8 mouse cellular contexts compared by ENCODE assay signal in genomic region chr19:46349550-46349949, GRCm38 (mm10). TPM values are rescaled to one million over a fixed set of nuclear protein-coding genes. Genes with fewer than 3 reads are reported as not detected.
DNase-seq lines count a peak whose midpoint lies in the region; ATAC-seq and TF ChIP-seq lines count a peak whose summit lies in the region.

No protein-coding gene starts in this region.

- intact Hi-C loops in heart, postnatal 25 days (cut with DNase I) = no loop called here

- ATAC-seq in heart, embryonic 13.5 days (ENCODE audit: extremely low read depth, insufficient number of reproducible peaks, low FRiP score, low TSS enrichment) = no peak
- peak; percentile 9; the same call in 1 of the 2 replicates for ATAC-seq in hindbrain, embryonic 12.5 days (ENCODE audit: low FRiP score)
- ATAC-seq in midbrain, embryonic 14.5 days (ENCODE audit: low FRiP score, low TSS enrichment) = no peak
- ATAC-seq in activated CD4-positive, CD25-positive, alpha-beta regulatory T cell, adult 4 months = no peak

- peak overlapping the region; percentile 88 for H3K9ac ChIP-seq in heart, embryonic 13.5 days
- H3K9ac ChIP-seq in hindbrain, embryonic 12.5 days = peak overlapping the region; percentile 84
- H3K9ac ChIP-seq in midbrain, embryonic 14.5 days (replicated peaks; ENCODE audit: low read length) = peak overlapping the region; percentile 79

- no peaks in the 10 kb centered on the region for H3K36me3 ChIP-seq in heart, embryonic 13.5 days
- H3K36me3 ChIP-seq in hindbrain, embryonic 12.5 days = no peaks in the 10 kb centered on the region
- no peaks in the 10 kb centered on the region for H3K36me3 ChIP-seq in midbrain, embryonic 14.5 days (ENCODE audit: control insufficient read depth, insufficient read depth, low read length)

- no peak for TF ChIP-seq POLR2A in bone marrow macrophage, adult 2 months (IDR thresholded peaks at IDR 0.05; ENCODE audit: borderline replicate concordance, low read depth, low read length)

- peaks cover 53% of the 10 kb centered on the region for H3K27me3 ChIP-seq in heart, embryonic 13.5 days (replicated peaks)
- peaks cover 30% of the 10 kb centered on the region for H3K27me3 ChIP-seq in hindbrain, embryonic 12.5 days
- peaks cover 3% of the 10 kb centered on the region; the same call in 1 of the 2 replicates for H3K27me3 ChIP-seq in midbrain, embryonic 14.5 days (ENCODE audit: control insufficient read depth, insufficient read depth, low read length)

- peak overlapping the region; percentile 96 for H3K4me2 ChIP-seq in heart, embryonic 13.5 days
- H3K4me2 ChIP-seq in hindbrain, embryonic 12.5 days (replicated peaks) = peak overlapping the region; percentile 95
- peak overlapping the region; percentile 89 for H3K4me2 ChIP-seq in midbrain, embryonic 14.5 days (ENCODE audit: low read length)

- H3K4me1 ChIP-seq in heart, embryonic 13.5 days = peaks cover 23% of the 10 kb centered on the region
- peaks cover 30% of the 10 kb centered on the region for H3K4me1 ChIP-seq in bone marrow macrophage, adult 2 months (ENCODE audit: control insufficient read depth, insufficient read depth, low read length)
- peaks cover 20% of the 10 kb centered on the region for H3K4me1 ChIP-seq in hindbrain, embryonic 12.5 days
- peaks cover 6% of the 10 kb centered on the region; the same call in 1 of the 2 replicates for H3K4me1 ChIP-seq in midbrain, embryonic 14.5 days (ENCODE audit: control insufficient read depth, insufficient read depth, low read length)

- H3K4me3 ChIP-seq in heart, embryonic 13.5 days = peak overlapping the region; percentile 72
- peak overlapping the region; percentile 82 for H3K4me3 ChIP-seq in bone marrow macrophage, adult 2 months (ENCODE audit: insufficient read depth, low read length)
- H3K4me3 ChIP-seq in hindbrain, embryonic 12.5 days = peak overlapping the region; percentile 60
- peak overlapping the region; percentile 62 for H3K4me3 ChIP-seq in midbrain, embryonic 14.5 days (replicated peaks; ENCODE audit: low read depth, low read length)

- TF ChIP-seq CTCF in bone marrow macrophage, adult 2 months (IDR thresholded peaks at IDR 0.05; ENCODE audit: low read depth, low read length) = no peak

- WGBS in heart, embryonic 13.5 days = 24% methylated on average over 6 of the region's 6 CpGs
- WGBS in hindbrain, embryonic 12.5 days = 27% methylated on average over 6 of the region's 6 CpGs
- WGBS in midbrain, embryonic 14.5 days = 23% methylated on average over 6 of the region's 6 CpGs

- H3K9me3 ChIP-seq in heart, embryonic 13.5 days = no peaks in the 10 kb centered on the region
- no peaks in the 10 kb centered on the region for H3K9me3 ChIP-seq in hindbrain, embryonic 12.5 days (replicated peaks)
- H3K9me3 ChIP-seq in midbrain, embryonic 14.5 days (ENCODE audit: control insufficient read depth, low read length) = no peaks in the 10 kb centered on the region

- H3K27ac ChIP-seq in heart, embryonic 13.5 days (replicated peaks) = no peak overlapping the region
- no peak overlapping the region for H3K27ac ChIP-seq in bone marrow macrophage, adult 2 months (ENCODE audit: insufficient read depth, low read depth, low read length)
- peak overlapping the region; percentile 88; the same call in 1 of the 2 replicates for H3K27ac ChIP-seq in hindbrain, embryonic 12.5 days
- 0 out of 2 replicates have a peak overlapping the region, but pooled peaks have one; percentile 90 for H3K27ac ChIP-seq in midbrain, embryonic 14.5 days (replicated peaks; ENCODE audit: low read depth, low read length)

- no peak for DNase-seq in heart, postnatal 25 days (ENCODE audit: low spot score)
- no peak for DNase-seq in midbrain, embryonic 14.5 days
- DNase-seq in thymus, postnatal 0 days (ENCODE audit: low spot score) = no peak
- DNase-seq in embryo, embryonic 10 days (ENCODE audit: low spot score) = no peak

RNA-seq across cellular contexts. Expression of gene 2310034G01Rik, which starts 0.6 kb away (rescaled TPM):
- polyA plus RNA-seq in heart, embryonic 13.5 days (2015; fragmentation: Nextera tagmentation; extraction: Ambion mirVana) = 0.76 and 1.4 TPM in 2 replicates
- under 1 TPM; 0.36 to 0.70 TPM for total RNA-seq in heart, postnatal 25 days (2021)
- 0.67 TPM in 1 of 2 replicates, not detected in the other for polyA plus RNA-seq in bone marrow macrophage, adult 2 months (2012; ENCODE audit: insufficient read depth, insufficient read length, missing spikeins)
- 1.4 and 1.5 TPM in 2 replicates for polyA plus RNA-seq in hindbrain, embryonic 12.5 days (2016; fragmentation: Nextera tagmentation; extraction: Ambion mirVana)
- polyA plus RNA-seq in midbrain, embryonic 14.5 days (2014; fragmentation: Nextera tagmentation; extraction: Ambion mirVana) = 2.8 and 3.1 TPM in 2 replicates
- polyA plus RNA-seq in activated CD4-positive, CD25-positive, alpha-beta regulatory T cell, adult 4 months (2017; shearing (Covaris generic)) = not detected
- polyA plus RNA-seq in thymus, postnatal 0 days (2015; fragmentation: Nextera tagmentation; extraction: Ambion mirVana) = 1.1 and 1.5 TPM in 2 replicates

RNA-seq across cellular contexts. Expression of gene Mfsd13a, which starts 8.6 kb away (rescaled TPM):
- 4.5 and 5.2 TPM in 2 replicates for polyA plus RNA-seq in heart, embryonic 13.5 days (2015; fragmentation: Nextera tagmentation; extraction: Ambion mirVana)
- 1 to 10 TPM; 1.9 to 2.3 TPM for total RNA-seq in heart, postnatal 25 days (2021)
- 23.2 and 25.5 TPM in 2 replicates for polyA plus RNA-seq in bone marrow macrophage, adult 2 months (2012; ENCODE audit: insufficient read depth, insufficient read length, missing spikeins)
- polyA plus RNA-seq in hindbrain, embryonic 12.5 days (2016; fragmentation: Nextera tagmentation; extraction: Ambion mirVana) = 7.1 and 7.6 TPM in 2 replicates
- polyA plus RNA-seq in midbrain, embryonic 14.5 days (2014; fragmentation: Nextera tagmentation; extraction: Ambion mirVana) = 7.2 and 7.7 TPM in 2 replicates
- polyA plus RNA-seq in activated CD4-positive, CD25-positive, alpha-beta regulatory T cell, adult 4 months (2017; shearing (Covaris generic)) = 1 to 10 TPM; 3.9 to 7.1 TPM
- polyA plus RNA-seq in thymus, postnatal 0 days (2015; fragmentation: Nextera tagmentation; extraction: Ambion mirVana) = 7.5 and 8.1 TPM in 2 replicates

RNA-seq across cellular contexts. Expression of gene Cuedc2, which starts 11.0 kb away (rescaled TPM):
- polyA plus RNA-seq in heart, embryonic 13.5 days (2015; fragmentation: Nextera tagmentation; extraction: Ambion mirVana) = 114 and 131 TPM in 2 replicates
- 10 to 100 TPM; 80.9 to 87.7 TPM for total RNA-seq in heart, postnatal 25 days (2021)
- 136 and 163 TPM in 2 replicates for polyA plus RNA-seq in bone marrow macrophage, adult 2 months (2012; ENCODE audit: insufficient read depth, insufficient read length, missing spikeins)
- polyA plus RNA-seq in hindbrain, embryonic 12.5 days (2016; fragmentation: Nextera tagmentation; extraction: Ambion mirVana) = 239 and 261 TPM in 2 replicates
- 300 and 307 TPM in 2 replicates for polyA plus RNA-seq in midbrain, embryonic 14.5 days (2014; fragmentation: Nextera tagmentation; extraction: Ambion mirVana)
- polyA plus RNA-seq in activated CD4-positive, CD25-positive, alpha-beta regulatory T cell, adult 4 months (2017; shearing (Covaris generic)) = 10 to 100 TPM; 40.7 to 52.4 TPM
- polyA plus RNA-seq in thymus, postnatal 0 days (2015; fragmentation: Nextera tagmentation; extraction: Ambion mirVana) = 152 and 155 TPM in 2 replicates

RNA-seq across cellular contexts. Expression of gene Fbxl15, which starts 21.6 kb away (rescaled TPM):
- 9.5 and 10.2 TPM in 2 replicates for polyA plus RNA-seq in heart, embryonic 13.5 days (2015; fragmentation: Nextera tagmentation; extraction: Ambion mirVana)
- 1 to 10 TPM; 5.2 to 6.0 TPM for total RNA-seq in heart, postnatal 25 days (2021)
- 6.9 and 8.9 TPM in 2 replicates for polyA plus RNA-seq in bone marrow macrophage, adult 2 months (2012; ENCODE audit: insufficient read depth, insufficient read length, missing spikeins)
- 26.2 and 28.3 TPM in 2 replicates for polyA plus RNA-seq in hindbrain, embryonic 12.5 days (2016; fragmentation: Nextera tagmentation; extraction: Ambion mirVana)
- polyA plus RNA-seq in midbrain, embryonic 14.5 days (2014; fragmentation: Nextera tagmentation; extraction: Ambion mirVana) = 45.8 and 53.5 TPM in 2 replicates
- polyA plus RNA-seq in activated CD4-positive, CD25-positive, alpha-beta regulatory T cell, adult 4 months (2017; shearing (Covaris generic)) = 1 to 10 TPM; 5.6 to 6.9 TPM
- 8.3 and 9.1 TPM in 2 replicates for polyA plus RNA-seq in thymus, postnatal 0 days (2015; fragmentation: Nextera tagmentation; extraction: Ambion mirVana)

RNA-seq across cellular contexts. Expression of gene Psd, which starts 22.6 kb away (rescaled TPM):
- 4.3 and 5.6 TPM in 2 replicates for polyA plus RNA-seq in heart, embryonic 13.5 days (2015; fragmentation: Nextera tagmentation; extraction: Ambion mirVana)
- total RNA-seq in heart, postnatal 25 days (2021) = 1 to 10 TPM; 1.2 to 1.3 TPM
- polyA plus RNA-seq in bone marrow macrophage, adult 2 months (2012; ENCODE audit: insufficient read depth, insufficient read length, missing spikeins) = 0.71 TPM in 1 of 2 replicates, not detected in the other
- 33.2 and 34.7 TPM in 2 replicates for polyA plus RNA-seq in hindbrain, embryonic 12.5 days (2016; fragmentation: Nextera tagmentation; extraction: Ambion mirVana)
- 112 and 144 TPM in 2 replicates for polyA plus RNA-seq in midbrain, embryonic 14.5 days (2014; fragmentation: Nextera tagmentation; extraction: Ambion mirVana)
- polyA plus RNA-seq in activated CD4-positive, CD25-positive, alpha-beta regulatory T cell, adult 4 months (2017; shearing (Covaris generic)) = 1 to 10 TPM; 3.4 to 4.5 TPM
- 4.6 and 5.3 TPM in 2 replicates for polyA plus RNA-seq in thymus, postnatal 0 days (2015; fragmentation: Nextera tagmentation; extraction: Ambion mirVana)

Comparison
In these comparisons a context has a peak if more than half of its experiments do, and no peak if none do; other contexts are left out.
1. H3K27ac ChIP-seq: peak in hindbrain, embryonic 12.5 days (single experiment) and midbrain, embryonic 14.5 days (single experiment); none in heart, embryonic 13.5 days (single experiment) and bone marrow macrophage, adult 2 months (single experiment).
2. Peak in every context shown above with its lines, with median percentiles within 50 percentile points of each other: H3K4me2 ChIP-seq, H3K4me3 ChIP-seq and H3K9ac ChIP-seq.